Mouse (Mus musculus) lung, postnatal 0 days (tissue): ENCODE results near the gene Rab43. TPM values are rescaled to one million over a fixed set of nuclear protein-coding genes. Genes with fewer than 3 reads are reported as not detected.
A peak's percentile ranks its signal among the peaks of the same experiment; 100 is the strongest.

Experiments
- ATAC-seq: fragments of 200-750 bp; cut with Nextera tagmentation; 2 replicates; pipeline ENCODE4 v1.8.0; 2017; ENCODE audit warnings: moderate library complexity
- DNase-seq: peaks from one replicate; pipeline ENCODE4 v3.0.0-alpha.2; 2016; ENCODE audit warnings: low spot score
- H3K27ac ChIP-seq: fragments of 300-500 bp; sonication (generic); 2 replicates; pipeline ENCODE4 v1.5.1; 2014; ENCODE audit warnings: antibody characterized with exemption, mild to moderate bottlenecking, low read length, mixed read lengths
- H3K27me3 ChIP-seq: fragments of 300-500 bp; sonication (generic); replicated peaks from 2 replicates; pipeline ENCODE4 v1.6.1; 2014; ENCODE audit warnings: low read length, mixed read lengths; ENCODE audit not compliant: insufficient read depth
- H3K36me3 ChIP-seq: fragments of 300-500 bp; sonication (generic); 2 replicates; pipeline ENCODE4 v1.6.1; 2014; ENCODE audit warnings: low read length, mixed read lengths; ENCODE audit not compliant: insufficient read depth
- H3K4me1 ChIP-seq: fragments of 300-500 bp; sonication (generic); 2 replicates; pipeline ENCODE4 v1.6.1; 2014; ENCODE audit warnings: antibody characterized with exemption, low read depth, low read length, mixed read lengths; ENCODE audit not compliant: insufficient read depth
- H3K4me2 ChIP-seq: fragments of 300-500 bp; sonication (generic); replicated peaks from 2 replicates; pipeline ENCODE4 v1.6.1; 2014; ENCODE audit warnings: low read depth, mild to moderate bottlenecking, low read length, moderate library complexity, mixed read lengths
- H3K4me3 ChIP-seq: fragments of 300-500 bp; sonication (generic); 2 replicates; pipeline ENCODE4 v1.5.1; 2014; ENCODE audit warnings: low read depth, low read length
- H3K9ac ChIP-seq: fragments of 300-500 bp; sonication (generic); replicated peaks from 2 replicates; pipeline ENCODE4 v1.6.1; 2014; ENCODE audit warnings: low read depth, mild to moderate bottlenecking
- H3K9me3 ChIP-seq: fragments of 300-500 bp; sonication (generic); 2 replicates; pipeline ENCODE4 v1.6.1; 2016; ENCODE audit warnings: low read length, mixed read lengths
- CTCF ChIP-seq: IDR thresholded peaks from 2 replicates; pipeline ENCODE4 v1.5.1; 2016; ENCODE audit warnings: antibody characterized with exemption, mild to moderate bottlenecking
- EP300 ChIP-seq: IDR thresholded peaks from 2 replicates; pipeline ENCODE4 v1.6.1; 2016; ENCODE audit warnings: antibody characterized with exemption, mild to moderate bottlenecking, control low read depth
- WGBS: fragments of 180-500 bp; shearing (Covaris S2); extraction: QIAGEN DNeasy Blood & Tissue Kit; methylation state at CpG from one replicate; pipeline ENCODE4 v1.1.7; 2014; 5-methylcytosine and 5-hydroxymethylcytosine counted together
- polyA plus RNA-seq: library from polyadenylated mRNA; unstranded; fragments of >200 nt; fragmentation: Nextera tagmentation; extraction: Ambion mirVana; gene quantifications from 2 replicates; pipeline ENCODE4 v1.2.1, GENCODE M21; 2015

Gene Rab43
- polyA plus RNA-seq, 1 experiment from 2014 or later, result 15.1 TPM

DNA sequence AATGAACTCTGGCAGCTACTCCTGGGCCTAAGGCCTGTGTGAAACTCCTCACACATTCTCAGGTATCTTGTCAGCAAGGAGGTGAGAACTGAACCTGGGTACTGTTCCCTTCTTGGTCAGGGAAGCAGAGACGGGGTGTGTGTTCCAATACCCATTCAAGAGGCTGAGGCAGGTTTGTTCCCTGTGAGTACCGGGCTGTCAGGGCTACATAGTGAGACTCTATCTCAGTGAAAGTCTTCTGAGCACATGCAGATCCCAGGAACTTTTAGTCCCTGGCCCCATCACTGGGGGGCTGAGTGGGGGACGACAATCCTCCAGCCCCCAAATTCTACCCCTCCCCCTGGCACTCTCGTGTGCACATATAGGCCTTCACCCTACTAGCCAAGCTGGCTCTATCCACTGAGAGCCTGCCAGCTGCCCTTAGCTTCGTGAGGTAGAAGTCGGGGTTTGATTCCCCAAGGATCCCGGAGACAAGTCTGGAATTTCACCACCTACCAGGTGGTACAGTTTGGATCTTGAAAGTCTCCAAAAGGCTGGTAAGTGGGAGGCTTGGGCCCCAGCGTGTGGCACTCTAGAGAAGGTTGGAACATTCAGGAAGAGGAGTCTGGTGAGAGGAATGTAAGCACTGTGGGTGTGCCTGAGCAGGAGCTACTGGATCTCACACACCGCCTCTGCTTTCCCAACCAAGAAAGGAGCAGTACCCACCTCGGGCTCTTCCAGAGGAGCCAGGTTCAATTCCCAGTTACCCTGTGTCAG, 31.2 kb downstream of the Rab43 start:
- TF ChIP-seq EP300 (no peak), CTCF (no peak)
- H3K27ac ChIP-seq, result no peak overlapping the region
- H3K9ac ChIP-seq, result no peak overlapping the region
- H3K4me2 ChIP-seq, result no peak overlapping the region
- H3K4me3 ChIP-seq, result no peak overlapping the region
- no peak for ATAC-seq
- no peak for DNase-seq
- H3K4me1 ChIP-seq, result no peaks in the 10 kb centered on the region
- H3K36me3 ChIP-seq, result no peaks in the 10 kb centered on the region
- H3K9me3 ChIP-seq, result no peaks in the 10 kb centered on the region
- H3K27me3 ChIP-seq, result no peaks in the 10 kb centered on the region
- 70% methylated on average over 10 of the region's 10 CpGs for WGBS

DNA sequence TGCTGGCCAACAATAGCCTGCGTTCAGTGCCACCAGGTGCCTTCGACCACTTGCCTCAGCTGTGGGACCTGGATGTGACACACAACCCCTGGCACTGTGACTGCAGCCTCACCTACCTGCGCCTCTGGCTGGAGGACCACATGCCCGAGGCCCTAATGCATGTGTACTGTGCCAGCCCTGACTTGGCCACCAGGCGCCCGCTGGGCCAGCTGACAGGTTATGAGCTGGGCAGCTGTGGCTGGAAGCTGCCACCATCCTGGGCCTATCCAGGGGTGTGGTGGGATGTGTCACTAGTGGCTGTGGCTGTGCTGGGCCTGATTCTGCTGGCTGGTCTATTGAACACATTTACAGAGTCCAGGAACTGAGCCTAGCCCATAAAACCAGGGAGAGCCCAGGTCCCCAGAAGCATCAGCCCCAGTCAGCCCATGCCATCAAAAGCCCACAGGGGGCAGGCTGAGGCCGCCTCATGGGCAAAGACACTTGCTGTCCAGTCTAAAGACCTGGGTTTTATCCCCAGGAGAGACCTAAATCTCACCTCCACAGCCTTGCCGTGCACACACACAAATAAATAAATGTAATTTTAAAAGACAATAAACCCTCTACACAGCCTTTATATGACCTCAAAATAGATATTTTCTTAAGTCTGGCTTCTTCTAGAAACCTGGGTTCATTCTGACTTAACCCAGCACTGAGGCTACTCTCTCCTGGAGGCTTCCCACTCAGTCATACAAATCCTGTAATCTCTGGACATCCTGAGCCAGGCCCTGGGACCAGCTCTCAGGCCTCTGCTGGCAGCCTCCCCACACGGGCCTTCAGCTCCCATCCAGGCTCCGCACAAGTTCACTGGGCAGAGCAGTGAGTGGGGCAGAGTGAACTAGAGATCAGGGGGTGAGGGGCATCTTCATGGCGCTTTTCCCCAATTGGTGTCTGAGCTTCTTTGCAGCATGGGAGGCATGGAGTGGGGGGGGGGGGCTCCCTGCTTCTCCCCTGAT, 32.5 kb downstream of the Rab43 start:
- 86% methylated on average over 11 of the region's 11 CpGs for WGBS
- Histone ChIP-seq H3K4me1 (no peaks in the 10 kb centered on the region), H3K27me3 (no peaks in the 10 kb centered on the region), H3K36me3 (no peaks in the 10 kb centered on the region), H3K4me3 (no peak overlapping the region), H3K4me2 (no peak overlapping the region), H3K9me3 (no peaks in the 10 kb centered on the region), H3K9ac (no peak overlapping the region), H3K27ac (no peak overlapping the region)
- DNase-seq (no peak), ATAC-seq (0 out of 2 replicates have a peak, but pooled peaks have one; percentile 32)
- no peak for TF ChIP-seq EP300
- peak; percentile 55 for TF ChIP-seq CTCF

DNA sequence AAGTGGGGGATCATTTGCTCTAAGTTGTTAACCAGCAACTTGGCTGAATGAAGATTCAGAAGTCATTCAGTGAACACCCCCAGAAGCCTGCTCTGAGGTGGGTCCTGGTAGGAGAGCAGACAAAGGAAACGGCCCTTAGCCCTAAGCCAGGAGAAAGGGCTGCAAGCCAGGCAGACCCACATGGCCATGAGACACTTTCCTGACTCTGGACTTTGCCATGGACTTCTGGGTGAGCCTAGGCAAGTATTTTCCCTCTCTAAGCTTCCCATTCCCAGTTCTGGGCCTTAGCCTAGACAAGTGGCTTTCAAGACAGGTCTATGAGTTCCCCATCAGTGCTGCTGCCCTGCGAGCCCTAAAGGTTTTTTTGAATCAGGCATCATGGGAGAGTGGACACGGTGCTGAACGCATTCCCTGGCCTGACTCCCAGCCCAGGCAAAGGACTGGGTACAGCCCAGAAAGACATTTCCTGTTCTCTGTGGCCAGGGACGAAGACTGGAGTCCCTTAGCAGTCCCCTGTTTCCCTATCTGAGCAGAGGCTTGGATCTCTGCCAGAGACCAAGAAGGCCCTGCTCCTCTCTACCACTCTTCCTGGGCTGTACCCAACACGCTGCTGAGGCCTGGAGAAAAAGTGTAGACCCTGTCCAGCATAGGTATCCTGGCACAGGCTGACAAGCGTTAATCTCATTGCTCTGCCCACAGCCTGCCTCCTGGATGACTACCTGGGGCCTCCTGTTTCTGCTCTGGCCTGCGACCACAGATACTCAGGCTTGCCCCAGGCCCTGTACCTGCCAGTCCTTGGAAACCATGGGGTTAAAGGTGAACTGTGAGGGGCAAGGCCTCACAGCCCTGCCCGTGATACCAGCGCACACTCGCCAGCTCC, 33.4 kb downstream of the Rab43 start:
- Histone ChIP-seq H3K27me3 (no peaks in the 10 kb centered on the region), H3K9ac (no peak overlapping the region), H3K36me3 (no peaks in the 10 kb centered on the region), H3K9me3 (no peaks in the 10 kb centered on the region), H3K27ac (no peak overlapping the region), H3K4me2 (no peak overlapping the region), H3K4me1 (no peaks in the 10 kb centered on the region), H3K4me3 (no peak overlapping the region)
- TF ChIP-seq CTCF (no peak), EP300 (no peak)
- 55% methylated on average over 11 of the region's 11 CpGs for WGBS
- DNase-seq, result peak; percentile 16
- ATAC-seq, result peak; percentile 28

DNA sequence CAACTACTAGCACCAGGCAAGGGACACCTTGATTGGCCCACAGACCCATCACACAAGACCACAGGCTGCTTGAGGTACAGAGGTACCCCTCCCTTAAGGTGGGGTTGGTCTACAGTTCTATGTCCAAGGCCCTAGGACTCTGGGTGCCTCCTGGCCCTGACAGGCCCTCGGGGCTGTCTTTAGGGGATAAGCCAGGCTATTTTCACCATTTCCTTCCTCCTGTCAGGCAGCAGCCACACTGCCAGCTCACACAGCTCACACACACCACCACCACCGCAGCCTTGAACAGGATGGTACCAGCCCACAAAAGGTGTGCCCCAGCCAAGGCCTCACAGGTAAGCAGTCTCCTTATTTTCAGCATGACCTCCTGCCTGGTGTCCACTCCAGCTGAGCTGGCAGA, 34.1 kb downstream of the Rab43 start, which contains the start of gene Gp9:
Gene Gp9, plus strand, starts transcription at position 231 of the 400 bp plus-strand sequence.
- H3K9ac ChIP-seq, result no peak within 1 kb of the TSS
- no peak within 1 kb of the TSS for H3K4me3 ChIP-seq
- H3K9me3 ChIP-seq, result no peaks in the 10 kb centered on the region
- no peaks in the 10 kb centered on the region for H3K36me3 ChIP-seq
- H3K4me1 ChIP-seq, result no peaks in the 10 kb centered on the region
- 39% methylated on average over 2 of the region's 2 CpGs for WGBS
- no peak within 1 kb of the TSS for H3K4me2 ChIP-seq
- no peak for TF ChIP-seq EP300
- no peak for TF ChIP-seq CTCF
- no peaks in the 10 kb centered on the region for H3K27me3 ChIP-seq
- H3K27ac ChIP-seq, result no peak within 1 kb of the TSS
- ATAC-seq, result no peak
- no peak for DNase-seq

DNA sequence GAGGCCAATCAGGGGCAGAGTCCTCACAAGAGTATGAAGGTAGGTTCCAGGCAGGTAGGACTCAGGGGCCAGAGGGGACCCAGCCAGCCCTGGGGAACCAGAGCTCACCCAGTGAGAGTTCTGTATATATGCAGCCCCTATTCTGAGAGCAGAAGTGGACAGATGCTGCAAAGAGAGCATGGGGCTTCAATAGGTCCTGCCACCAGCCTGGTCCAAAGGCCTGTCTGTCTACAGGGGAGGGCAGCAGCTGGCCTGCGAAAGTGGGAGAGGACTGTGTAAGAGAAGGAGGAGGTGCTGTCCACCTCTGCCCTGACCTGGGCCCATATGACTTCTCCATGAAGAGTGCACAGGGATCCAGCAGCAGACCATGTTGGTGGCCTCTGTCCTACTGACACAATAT, 35.3 kb downstream of the Rab43 start:
- H3K36me3 ChIP-seq, result no peaks in the 10 kb centered on the region
- H3K4me3 ChIP-seq, result no peak overlapping the region
- no peak overlapping the region for H3K27ac ChIP-seq
- WGBS, result 67% methylated on average over 1 of the region's 1 CpGs
- no peaks in the 10 kb centered on the region for H3K4me1 ChIP-seq
- ATAC-seq (no peak), DNase-seq (no peak)
- no peak overlapping the region for H3K9ac ChIP-seq
- TF ChIP-seq EP300 (no peak), CTCF (no peak)
- H3K4me2 ChIP-seq, result no peak overlapping the region
- no peaks in the 10 kb centered on the region for H3K27me3 ChIP-seq
- H3K9me3 ChIP-seq, result no peaks in the 10 kb centered on the region
